Mouse (Mus musculus): ENCODE measurements around the gene Med16. TPM values are rescaled to one million over a fixed set of nuclear protein-coding genes. Genes with fewer than 3 reads are reported as not detected.
A peak's percentile ranks its signal among the peaks of the same experiment; 100 is the strongest.

Gene Med16
- 26.8 and 34.2 TPM in 2 replicates for total RNA-seq (2017)

- peak; percentile 94 to 97 for ATAC-seq (replicated peaks in 1 of 2; ENCODE audit: insufficient read depth in 1 of 2, low FRiP score in 2 of 2, low TSS enrichment in 1 of 2, low read depth in 1 of 2, poor library complexity in 2 of 2, severe bottlenecking in 2 of 2)
Measured at GRCm38 (mm10) chr10:79908167-79909091, at the start of gene Med16. Gene Med16 (minus strand): TSS chr10:79908923.

GRCm38 (mm10) chr10:79958140-79958816 is 49.6 kb upstream of the Med16 start:
- peak; percentile 67 to 77 for ATAC-seq (replicated peaks in 1 of 2; ENCODE audit: insufficient read depth in 1 of 2, low FRiP score in 2 of 2, low TSS enrichment in 1 of 2, low read depth in 1 of 2, poor library complexity in 2 of 2, severe bottlenecking in 2 of 2)

GRCm38 (mm10) chr10:79956643-79957154 is 48.0 kb upstream of the Med16 start:
- no peak for ATAC-seq (replicated peaks in 1 of 2; ENCODE audit: insufficient read depth in 1 of 2, low FRiP score in 2 of 2, low TSS enrichment in 1 of 2, low read depth in 1 of 2, poor library complexity in 2 of 2, severe bottlenecking in 2 of 2)

GRCm38 (mm10) chr10:79955691-79956090 is 47.0 kb upstream of the Med16 start:
- ATAC-seq (replicated peaks in 1 of 2; ENCODE audit: insufficient read depth in 1 of 2, low FRiP score in 2 of 2, low TSS enrichment in 1 of 2, low read depth in 1 of 2, poor library complexity in 2 of 2, severe bottlenecking in 2 of 2) = no peak

- ATAC-seq (replicated peaks in 1 of 2; ENCODE audit: insufficient read depth in 1 of 2, low FRiP score in 2 of 2, low TSS enrichment in 1 of 2, low read depth in 1 of 2, poor library complexity in 2 of 2, severe bottlenecking in 2 of 2) = no peak
Measured at GRCm38 (mm10) chr10:79953946-79954345, 45.2 kb upstream of the Med16 start.

- no peak for ATAC-seq (replicated peaks in 1 of 2; ENCODE audit: insufficient read depth in 1 of 2, low FRiP score in 2 of 2, low TSS enrichment in 1 of 2, low read depth in 1 of 2, poor library complexity in 2 of 2, severe bottlenecking in 2 of 2)
Measured at GRCm38 (mm10) chr10:79950661-79951060, 41.9 kb upstream of the Med16 start.

GRCm38 (mm10) chr10:79949873-79950272 is 41.1 kb upstream of the Med16 start:
- ATAC-seq (replicated peaks in 1 of 2; ENCODE audit: insufficient read depth in 1 of 2, low FRiP score in 2 of 2, low TSS enrichment in 1 of 2, low read depth in 1 of 2, poor library complexity in 2 of 2, severe bottlenecking in 2 of 2) = no peak

GRCm38 (mm10) chr10:79947502-79947901 is 38.8 kb upstream of the Med16 start:
- ATAC-seq (replicated peaks in 1 of 2; ENCODE audit: insufficient read depth in 1 of 2, low FRiP score in 2 of 2, low TSS enrichment in 1 of 2, low read depth in 1 of 2, poor library complexity in 2 of 2, severe bottlenecking in 2 of 2) = no peak

- peak; percentile 18 to 56; a peak in 2 of 4 replicates for ATAC-seq (replicated peaks in 1 of 2; ENCODE audit: insufficient read depth in 1 of 2, low FRiP score in 2 of 2, low TSS enrichment in 1 of 2, low read depth in 1 of 2, poor library complexity in 2 of 2, severe bottlenecking in 2 of 2)
Measured at GRCm38 (mm10) chr10:79946752-79947322, 38.1 kb upstream of the Med16 start.

GRCm38 (mm10) chr10:79945507-79946234 is 36.9 kb upstream of the Med16 start:
- no peak for ATAC-seq (replicated peaks in 1 of 2; ENCODE audit: insufficient read depth in 1 of 2, low FRiP score in 2 of 2, low TSS enrichment in 1 of 2, low read depth in 1 of 2, poor library complexity in 2 of 2, severe bottlenecking in 2 of 2)

GRCm38 (mm10) chr10:79943471-79943901 is 34.8 kb upstream of the Med16 start:
- ATAC-seq (replicated peaks in 1 of 2; ENCODE audit: insufficient read depth in 1 of 2, low FRiP score in 2 of 2, low TSS enrichment in 1 of 2, low read depth in 1 of 2, poor library complexity in 2 of 2, severe bottlenecking in 2 of 2) = no peak

- ATAC-seq (replicated peaks in 1 of 2; ENCODE audit: insufficient read depth in 1 of 2, low FRiP score in 2 of 2, low TSS enrichment in 1 of 2, low read depth in 1 of 2, poor library complexity in 2 of 2, severe bottlenecking in 2 of 2) = no peak
Measured at GRCm38 (mm10) chr10:79942988-79943387, 34.3 kb upstream of the Med16 start.

- ATAC-seq (replicated peaks in 1 of 2; ENCODE audit: insufficient read depth in 1 of 2, low FRiP score in 2 of 2, low TSS enrichment in 1 of 2, low read depth in 1 of 2, poor library complexity in 2 of 2, severe bottlenecking in 2 of 2) = peak; percentile 65 to 69
Measured at GRCm38 (mm10) chr10:79940749-79941148, 32.0 kb upstream of the Med16 start.

GRCm38 (mm10) chr10:79937775-79938526 is 29.2 kb upstream of the Med16 start:
- no peak for ATAC-seq (replicated peaks in 1 of 2; ENCODE audit: insufficient read depth in 1 of 2, low FRiP score in 2 of 2, low TSS enrichment in 1 of 2, low read depth in 1 of 2, poor library complexity in 2 of 2, severe bottlenecking in 2 of 2)

GRCm38 (mm10) chr10:79936911-79937441 is 28.3 kb upstream of the Med16 start:
- ATAC-seq (replicated peaks in 1 of 2; ENCODE audit: insufficient read depth in 1 of 2, low FRiP score in 2 of 2, low TSS enrichment in 1 of 2, low read depth in 1 of 2, poor library complexity in 2 of 2, severe bottlenecking in 2 of 2) = peak; percentile 54 to 65

GRCm38 (mm10) chr10:79936284-79936910 is 27.7 kb upstream of the Med16 start:
- no peak for ATAC-seq (replicated peaks in 1 of 2; ENCODE audit: insufficient read depth in 1 of 2, low FRiP score in 2 of 2, low TSS enrichment in 1 of 2, low read depth in 1 of 2, poor library complexity in 2 of 2, severe bottlenecking in 2 of 2)

Measured in hematopoietic stem cell, adult 5-6 weeks (primary cell).